Mouse (Mus musculus): ENCODE results near the gene Ruvbl1.
A peak's percentile ranks its signal among the peaks of the same experiment; 100 is the strongest.

Gene Ruvbl1

DNA sequence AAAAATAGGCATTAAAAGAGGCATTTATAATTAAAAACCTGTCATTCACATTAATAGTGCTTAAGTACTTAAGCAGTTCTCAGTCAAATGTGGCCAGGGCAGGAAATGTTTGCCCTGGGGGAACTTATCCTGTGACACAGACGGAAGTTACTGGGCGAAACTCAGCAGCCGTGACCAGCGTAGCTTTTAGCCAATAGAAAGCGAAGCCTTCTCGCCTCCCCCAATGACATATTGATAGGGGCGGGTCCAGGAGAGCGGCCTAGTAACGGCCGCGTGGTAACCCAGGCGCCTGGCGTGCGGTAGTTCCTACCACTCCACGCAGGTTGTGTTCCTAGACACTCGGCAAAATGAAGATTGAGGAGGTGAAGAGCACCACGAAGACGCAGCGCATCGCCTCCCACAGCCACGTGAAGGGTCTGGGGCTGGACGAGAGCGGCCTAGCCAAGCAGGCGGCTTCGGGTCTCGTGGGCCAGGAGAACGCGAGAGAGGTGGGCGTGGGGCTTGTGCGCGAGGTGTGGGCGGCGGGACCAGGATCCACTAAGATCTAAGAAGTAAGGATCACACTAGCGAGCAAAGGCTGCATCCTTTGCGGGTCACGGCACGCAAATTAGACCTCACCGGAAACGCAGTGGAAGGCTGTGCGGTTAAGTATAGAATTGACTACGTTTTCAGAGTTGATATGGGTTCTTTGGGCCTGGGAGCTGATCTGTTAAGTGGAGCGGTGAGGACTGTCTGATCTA is at the start of gene Ruvbl1:
TSS of gene Ruvbl1 (plus strand) at position 229 of the 740 bp plus-strand sequence.
- DNase-seq (ENCODE audit: low spot score in 2 of 2) = peak; percentile 90 to 91

GRCm38 (mm10) chr6:88416130-88416758 is 49.0 kb upstream of the Ruvbl1 start:
- DNase-seq (ENCODE audit: low spot score in 2 of 2) = no peak

DNA sequence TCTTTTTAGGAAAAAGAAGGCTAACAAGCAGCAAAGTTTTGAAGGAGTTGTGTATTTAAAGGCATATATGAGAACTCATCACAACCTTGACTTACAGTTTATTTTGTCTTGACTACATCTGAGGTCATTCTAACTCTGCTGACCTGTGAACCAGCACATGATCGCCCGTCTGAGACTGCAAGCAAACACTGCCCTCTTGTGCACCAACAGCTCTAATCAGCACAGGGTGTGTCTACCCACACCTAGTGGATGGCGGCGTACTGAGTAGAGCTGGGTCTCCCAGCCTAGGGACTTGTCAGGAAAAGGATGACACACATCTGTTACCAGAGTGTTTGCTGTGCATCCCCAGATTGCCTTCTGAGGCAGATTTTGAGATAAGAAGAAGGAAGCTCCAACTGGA is 34.0 kb upstream of the Ruvbl1 start:
- no peak for DNase-seq (ENCODE audit: low spot score in 2 of 2)

GRCm38 (mm10) chr6:88435609-88436008 is 29.6 kb upstream of the Ruvbl1 start:
- no peak for DNase-seq (ENCODE audit: low spot score in 2 of 2)

DNA sequence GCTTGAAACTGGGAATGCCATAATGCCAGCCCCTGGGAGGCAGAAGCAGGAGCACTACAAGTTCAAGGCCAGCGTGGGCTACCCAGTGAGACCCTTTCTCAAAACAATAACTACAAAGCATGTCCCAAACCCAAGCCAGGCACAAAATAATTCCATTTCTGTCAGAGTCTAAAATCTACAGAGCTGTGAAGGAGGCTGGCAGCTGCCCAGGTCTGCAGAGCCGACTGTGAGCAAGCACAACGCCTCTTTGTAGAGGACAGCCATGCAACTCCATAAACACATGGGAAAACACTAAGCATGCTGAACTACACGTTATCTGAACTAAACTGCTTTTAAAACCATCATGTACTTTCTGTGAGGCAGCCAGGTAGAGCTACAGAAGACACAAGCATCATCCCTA is 26.2 kb upstream of the Ruvbl1 start:
- no peak for DNase-seq (ENCODE audit: low spot score in 2 of 2)

- DNase-seq (ENCODE audit: low spot score in 2 of 2) = peak; percentile 62 to 66
Observed at GRCm38 (mm10) chr6:88442551-88442950, 22.7 kb upstream of the Ruvbl1 start.

- DNase-seq (ENCODE audit: low spot score in 2 of 2) = no peak
Observed at GRCm38 (mm10) chr6:88443446-88443845, 21.8 kb upstream of the Ruvbl1 start.

DNA sequence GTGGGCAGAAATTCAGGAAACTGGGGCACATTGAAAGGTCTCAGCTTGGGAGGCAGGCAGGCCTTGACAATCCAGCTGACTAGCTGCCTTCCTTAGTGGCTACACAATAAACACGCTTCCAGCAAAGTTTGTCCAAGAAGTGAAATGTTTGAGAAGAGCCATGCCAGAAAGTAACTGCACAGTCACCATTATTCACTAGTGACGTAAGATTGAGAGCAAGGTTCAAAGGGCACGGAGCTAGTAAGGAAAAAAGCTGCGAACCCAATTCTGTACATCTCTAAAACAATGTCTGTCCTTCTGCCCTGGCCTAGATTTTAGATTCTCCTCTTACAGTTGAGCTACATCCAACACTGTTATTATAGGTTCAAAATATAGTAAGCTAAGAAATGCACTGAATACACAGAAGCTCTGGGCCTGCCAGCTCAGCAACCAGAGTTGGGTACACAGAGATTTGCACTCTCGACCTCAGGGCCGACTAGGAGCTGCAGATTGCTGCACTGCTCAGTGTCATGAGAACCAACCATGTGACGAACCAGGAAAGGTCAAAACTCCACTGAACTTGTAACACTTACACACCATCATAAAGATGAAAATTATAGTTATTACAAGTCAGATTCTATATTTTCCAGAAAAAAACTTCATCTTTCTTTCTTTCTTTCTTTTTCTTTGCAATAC is 21.0 kb upstream of the Ruvbl1 start:
- no peak for DNase-seq (ENCODE audit: low spot score in 2 of 2)

DNA sequence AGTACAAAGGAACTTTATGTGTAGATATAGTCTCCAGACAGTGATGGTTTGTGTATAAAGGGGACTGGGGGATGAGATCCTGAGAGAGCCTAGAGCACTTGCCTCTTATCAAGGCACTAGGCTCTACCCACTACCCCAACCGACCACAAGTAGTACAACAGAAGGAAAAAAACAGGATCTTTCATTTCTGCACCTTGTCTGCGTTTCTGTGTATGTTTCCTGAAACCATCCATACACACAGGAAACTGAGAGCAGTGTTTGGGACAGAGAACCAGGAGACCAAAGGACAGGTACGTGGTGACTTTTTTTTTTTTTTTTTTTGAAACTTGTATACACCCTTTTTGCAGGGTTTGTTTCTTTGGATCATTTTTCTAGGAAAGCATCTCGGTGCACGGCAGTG is 19.5 kb upstream of the Ruvbl1 start:
- DNase-seq (ENCODE audit: low spot score in 2 of 2) = no peak

GRCm38 (mm10) chr6:88446063-88447002 is 18.9 kb upstream of the Ruvbl1 start, which contains the start of gene Eefsec:
Gene Eefsec, minus strand, starts transcription at chr6:88446539.
- DNase-seq (ENCODE audit: low spot score in 2 of 2) = peak; percentile 82 to 90

DNA sequence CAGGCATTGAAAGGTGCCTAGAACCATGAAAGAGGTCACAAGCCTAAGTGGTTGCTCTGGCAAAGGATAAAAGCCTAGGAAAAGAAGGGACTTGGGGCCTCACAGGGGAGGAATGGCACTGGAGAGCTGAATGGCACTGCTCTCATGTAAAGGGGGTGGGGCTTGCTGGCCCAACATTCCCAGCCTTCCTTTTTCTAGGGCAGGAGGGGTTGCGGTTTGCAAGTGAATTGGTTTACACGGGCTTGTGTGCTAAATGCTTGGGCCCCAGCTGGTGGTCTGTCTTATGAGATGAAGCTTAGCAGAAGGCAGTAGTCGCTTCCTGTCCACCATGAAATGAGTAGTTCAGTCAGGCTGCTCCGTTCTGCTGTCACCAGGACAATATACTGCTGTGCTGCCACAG is 17.8 kb upstream of the Ruvbl1 start:
- DNase-seq (ENCODE audit: low spot score in 2 of 2) = no peak

DNA sequence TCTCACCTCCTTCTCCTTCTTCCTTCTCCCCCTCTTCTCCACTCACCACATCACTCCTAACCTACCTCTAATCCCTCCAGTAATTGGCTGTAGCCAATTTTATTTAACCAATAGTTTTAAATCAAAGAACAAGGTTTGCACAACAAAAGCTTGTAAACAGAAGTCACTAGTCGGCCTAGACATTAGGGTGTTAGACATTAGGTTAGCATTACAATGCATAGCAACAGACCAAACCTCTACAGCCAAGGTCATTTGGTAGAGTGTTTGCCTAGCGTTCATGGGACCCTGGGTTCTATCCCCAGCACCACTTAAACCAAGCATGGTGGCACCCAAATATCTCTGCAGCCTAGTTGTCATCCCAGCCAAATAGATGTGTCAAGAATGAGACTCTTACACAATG is 10.7 kb upstream of the Ruvbl1 start:
- no peak for DNase-seq (ENCODE audit: low spot score in 2 of 2)

DNA sequence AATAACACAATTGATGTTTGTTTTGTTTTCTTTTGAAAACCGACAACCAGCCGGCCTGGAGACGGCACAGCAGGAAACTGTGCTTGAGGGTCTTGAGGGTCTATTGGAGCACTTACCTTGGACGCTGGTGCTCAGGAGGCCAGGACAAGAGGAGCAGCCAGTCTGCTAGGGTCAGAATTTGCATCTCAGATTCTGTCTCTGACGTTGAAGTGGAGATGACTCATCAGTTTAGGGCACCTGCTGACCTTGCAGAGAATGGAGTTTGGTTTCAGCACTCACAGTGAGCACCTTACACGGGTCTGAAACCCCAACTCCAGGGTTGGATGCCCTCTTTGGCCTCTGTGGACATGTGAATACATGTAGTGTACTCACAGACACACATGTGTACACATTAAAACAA is 4.7 kb downstream of the Ruvbl1 start:
- no peak for DNase-seq (ENCODE audit: low spot score in 2 of 2)

DNA sequence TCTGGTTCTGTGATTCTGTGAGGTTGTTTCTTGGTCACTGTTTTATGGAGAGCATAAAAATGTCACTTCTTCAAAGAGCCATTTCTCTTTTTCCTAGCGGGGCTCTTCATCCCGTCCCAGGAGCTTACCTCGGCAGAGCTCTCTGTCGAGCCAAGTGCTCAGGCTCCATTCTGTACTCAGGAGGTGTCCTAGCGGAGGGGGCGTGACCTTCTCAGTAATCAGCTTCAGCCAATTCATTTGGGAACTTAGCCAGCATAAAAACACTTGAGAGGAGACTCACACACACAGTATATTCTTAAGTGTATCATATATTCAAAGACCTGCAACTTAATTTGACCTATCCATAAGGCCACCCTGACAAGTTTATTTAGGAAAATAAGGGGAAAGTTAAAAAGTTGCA is 15.2 kb downstream of the Ruvbl1 start:
- no peak for DNase-seq (ENCODE audit: low spot score in 2 of 2)

DNA sequence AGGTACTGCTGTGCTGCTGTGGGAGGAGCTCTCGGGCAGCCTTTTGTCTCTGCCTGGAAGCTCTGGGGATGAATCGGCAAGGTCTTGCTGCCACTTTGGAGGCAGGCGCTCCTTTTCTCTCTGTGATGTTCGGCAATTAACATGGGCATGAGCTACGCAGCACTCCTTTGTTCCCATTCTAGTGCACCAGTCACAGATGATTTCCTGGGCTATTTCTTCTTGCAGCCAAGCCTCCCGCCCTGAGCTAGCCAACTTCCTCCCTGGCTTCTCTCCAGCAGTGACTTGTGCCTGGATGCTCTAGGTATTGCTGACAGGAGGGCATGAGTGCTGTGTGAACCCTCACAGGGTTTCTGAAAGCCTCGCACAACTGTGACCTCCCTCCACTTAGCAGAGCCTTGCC is 17.9 kb downstream of the Ruvbl1 start:
- DNase-seq (ENCODE audit: low spot score in 2 of 2) = no peak

DNA sequence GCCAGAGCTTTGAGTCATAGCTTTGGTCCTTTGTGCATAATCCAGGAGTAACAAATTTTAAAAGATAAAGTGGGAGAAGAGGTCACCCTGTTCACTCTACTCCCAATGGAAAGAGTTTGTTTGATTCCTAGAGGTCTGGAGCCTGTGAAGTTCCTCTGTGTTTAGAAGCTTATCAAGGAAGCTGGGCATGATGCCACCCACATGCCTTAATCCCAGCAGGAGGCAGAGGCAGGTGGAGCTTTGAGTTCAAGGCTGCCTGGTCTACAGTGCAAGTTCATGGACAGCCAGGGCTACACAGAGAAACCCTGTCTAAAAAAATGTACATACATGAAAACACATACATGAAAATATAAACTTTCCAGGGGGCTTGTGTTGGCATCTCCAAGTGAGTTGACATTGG is 18.7 kb downstream of the Ruvbl1 start:
- DNase-seq (ENCODE audit: low spot score in 2 of 2) = no peak

DNA sequence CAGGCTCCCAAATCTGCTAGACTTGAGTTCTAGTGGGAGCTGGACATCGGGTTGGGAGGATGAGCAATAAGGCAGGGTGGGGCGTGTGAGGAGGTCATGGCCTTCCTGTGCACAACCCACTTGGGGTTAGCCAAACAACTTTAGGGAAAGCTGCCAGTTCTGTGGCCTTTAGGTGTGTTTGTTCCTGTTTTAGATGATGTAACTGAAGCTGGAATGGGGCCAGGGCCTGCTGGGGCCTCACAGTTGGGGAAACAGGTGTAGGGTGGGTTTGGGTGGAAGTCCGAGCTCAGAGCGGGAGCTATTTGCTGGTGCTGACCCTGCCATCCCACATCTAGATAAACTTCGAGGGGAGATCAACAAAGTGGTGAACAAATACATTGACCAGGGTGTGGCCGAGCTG is 20.2 kb downstream of the Ruvbl1 start:
- DNase-seq (ENCODE audit: low spot score in 2 of 2) = no peak

DNA sequence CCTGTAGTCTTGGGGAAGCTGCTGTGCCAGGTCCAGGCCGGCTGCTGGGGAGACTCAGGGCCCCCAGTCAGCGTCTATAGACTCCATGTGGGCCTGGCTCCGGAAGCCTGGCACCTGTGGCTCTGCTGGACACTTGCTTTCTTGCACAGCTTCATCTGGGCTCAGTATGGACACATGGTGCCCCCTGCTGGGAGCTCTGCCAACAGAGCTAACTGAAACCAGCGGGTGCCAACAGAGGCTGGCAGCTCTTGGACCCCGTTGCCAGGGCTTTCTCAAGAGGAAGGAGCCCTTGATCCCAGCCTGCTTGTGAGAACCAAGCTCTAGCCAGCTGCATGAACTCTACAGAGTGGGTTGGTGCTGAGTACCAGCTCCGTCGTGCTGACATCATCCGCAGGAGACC is 21.7 kb downstream of the Ruvbl1 start:
- peak; percentile 32 to 72 for DNase-seq (ENCODE audit: low spot score in 2 of 2)

- DNase-seq (ENCODE audit: low spot score in 2 of 2) = no peak
Observed at GRCm38 (mm10) chr6:88489026-88489425, 23.8 kb downstream of the Ruvbl1 start.

- DNase-seq (ENCODE audit: low spot score in 2 of 2) = no peak
Observed at GRCm38 (mm10) chr6:88489834-88490233, 24.6 kb downstream of the Ruvbl1 start.

GRCm38 (mm10) chr6:88490629-88491354 is 25.6 kb downstream of the Ruvbl1 start:
- DNase-seq (ENCODE audit: low spot score in 2 of 2) = no peak

All from thymus, postnatal 10 days (tissue).